Mouse (Mus musculus) ES-Bruce4 (cell line): ENCODE data around the gene Suds3.

Source experiments
- CTCF ChIP-seq: IDR thresholded peaks from one replicate; pipeline ENCODE4 v1.8.1; 2011; ENCODE audit warnings: low read depth, low read length
- EP300 ChIP-seq: IDR thresholded peaks from 2 replicates; pipeline ENCODE4 v1.6.1; 2011; ENCODE audit warnings: low read depth, low read length; ENCODE audit not compliant: insufficient read depth
- POLR2A ChIP-seq: IDR thresholded peaks from one replicate; pipeline ENCODE4 v1.8.1; 2011; ENCODE audit warnings: low read length; ENCODE audit not compliant: insufficient read depth

- TF ChIP-seq CTCF (no peak), POLR2A (no peak), EP300 (no peak)
Observed at GRCm38 (mm10) chr5:117150068-117150467, 34.2 kb upstream of the Suds3 start.
